Mouse (Mus musculus) bone marrow macrophage, adult 2 months (primary cell): ENCODE measurements around the gene Manba.

Source experiments
- CTCF ChIP-seq: IDR thresholded peaks from 2 replicates; pipeline ENCODE4 v1.5.1; 2012; ENCODE audit warnings: low read depth, mild to moderate bottlenecking, low read length, moderate library complexity
- POLR2A ChIP-seq: IDR thresholded peaks from 2 replicates; pipeline ENCODE4 v1.6.1; 2012; ENCODE audit warnings: mild to moderate bottlenecking, low read depth, low read length, borderline replicate concordance

- no peak for TF ChIP-seq CTCF
- TF ChIP-seq POLR2A, result no peak
Measured at GRCm38 (mm10) chr3:135590471-135590870, 105.1 kb downstream of the Manba start.
